Mouse (Mus musculus) 3134 (cell line): ENCODE data around the gene Camk1g.
A peak's percentile ranks its signal among the peaks of the same experiment; 100 is the strongest.

Experiments used
- DNase-seq: peaks from one replicate; pipeline ENCODE4 v3.0.0-alpha.2; 2011; ENCODE audit warnings: low spot score; ENCODE audit not compliant: insufficient read length; ENCODE audit errors: extremely low read depth

Camk1g gene

GRCm38 (mm10) chr1:193376478-193377134 is 6.5 kb upstream of the Camk1g start:
- no peak for DNase-seq

DNA sequence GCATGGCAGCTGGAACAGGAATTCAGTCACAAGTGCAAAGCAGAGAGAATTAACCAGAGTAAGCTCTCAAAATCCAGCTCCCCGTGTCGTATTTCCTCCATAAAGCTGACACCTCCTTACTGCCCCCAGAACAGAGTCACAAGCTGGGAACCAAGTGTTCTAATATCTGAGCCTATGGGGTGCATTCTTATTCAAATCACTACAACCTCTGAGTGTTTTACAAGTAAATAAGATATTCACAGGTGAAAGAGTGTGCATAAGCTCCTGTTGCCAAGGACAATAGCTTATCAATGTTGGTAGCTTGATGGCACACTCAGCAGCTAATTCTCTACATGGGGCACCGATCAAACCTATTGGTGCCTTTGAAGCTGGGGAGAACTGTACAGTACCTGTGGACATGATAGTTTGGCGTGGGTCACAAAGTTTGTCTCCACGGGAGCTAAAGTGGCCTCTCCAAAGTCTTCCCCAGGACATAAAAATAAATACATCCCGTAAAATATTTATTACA is 3.9 kb upstream of the Camk1g start:
- DNase-seq: no peak

DNA sequence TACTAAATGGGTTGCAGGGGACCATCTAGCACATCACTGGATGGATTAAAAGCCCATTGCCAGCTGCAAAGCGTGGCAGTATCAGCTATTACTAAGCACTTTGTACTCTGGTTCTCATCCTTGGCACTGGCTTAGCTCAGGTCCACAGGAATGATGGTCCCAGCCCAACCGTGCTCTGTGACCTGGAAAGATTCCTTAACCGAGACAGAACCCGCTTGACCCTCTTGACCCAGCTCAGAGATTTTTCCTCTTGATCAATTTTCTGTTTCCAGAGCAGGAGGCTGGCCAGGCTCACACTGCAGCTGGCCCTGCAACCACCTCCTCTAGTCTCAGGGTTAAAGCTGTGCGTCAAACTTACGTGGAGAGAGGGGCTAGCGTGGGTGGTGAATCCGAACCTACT is 1.0 kb downstream of the Camk1g start:
- DNase-seq: no peak

DNA sequence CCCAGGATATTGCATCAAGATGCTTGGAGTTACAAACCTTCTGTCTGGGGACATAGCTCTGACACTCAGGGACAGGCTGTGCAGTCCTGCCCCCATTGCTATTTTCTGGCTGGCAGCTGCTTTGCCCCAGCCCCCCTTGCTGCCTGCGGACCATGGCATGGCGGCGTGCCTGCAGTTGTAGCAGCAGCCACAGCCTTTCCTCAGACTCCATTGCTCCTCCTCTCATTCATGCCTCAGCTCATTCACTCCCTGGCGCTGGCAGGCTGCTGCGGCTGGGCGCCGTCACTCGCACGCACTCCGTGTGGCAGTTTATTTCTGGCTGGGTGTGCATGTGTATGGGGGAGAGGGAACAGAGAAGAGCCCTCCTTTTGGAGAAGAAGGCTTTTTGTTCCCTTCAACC is 2.0 kb downstream of the Camk1g start:
- DNase-seq: no peak

DNA sequence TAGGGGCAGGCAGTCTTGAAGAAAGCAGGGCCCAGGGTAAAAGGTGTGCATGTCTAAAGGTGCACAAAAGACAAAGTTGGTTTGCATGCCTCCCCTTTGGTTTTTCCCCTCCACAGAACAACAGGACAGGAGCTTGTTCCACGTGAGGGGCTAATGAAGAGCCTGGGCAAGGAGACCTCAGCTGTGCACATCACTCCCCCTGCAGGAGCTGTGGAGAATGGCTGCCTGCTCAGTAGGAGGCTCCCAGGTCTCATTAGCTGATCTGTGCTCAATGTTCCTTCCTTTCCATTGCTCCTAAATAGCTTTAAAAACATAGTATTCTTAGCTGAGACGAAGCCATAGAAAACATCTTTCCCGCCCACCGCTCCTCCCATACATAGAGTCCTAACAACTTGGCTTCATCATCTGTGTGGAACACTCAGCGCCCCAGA is 6.3 kb downstream of the Camk1g start:
- no peak for DNase-seq

DNA sequence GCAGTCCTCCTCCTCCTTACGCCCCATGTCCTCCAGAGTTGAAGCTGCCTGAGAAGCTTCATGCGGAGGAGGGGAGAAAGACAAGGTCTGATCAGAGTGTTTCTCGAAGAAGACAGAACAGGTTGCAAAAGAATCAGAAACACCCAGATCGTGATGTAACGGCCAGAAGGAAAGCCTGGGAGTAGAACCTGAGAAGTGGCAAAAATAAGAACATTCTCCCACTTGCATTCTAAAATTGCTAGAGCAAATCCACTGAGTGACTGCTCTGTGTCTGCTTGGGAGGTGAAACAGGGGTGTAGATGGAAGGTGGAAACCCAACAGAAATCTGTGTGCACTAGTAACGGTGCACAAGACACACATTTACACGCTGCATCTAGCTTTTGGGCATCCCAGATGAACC is 8.0 kb downstream of the Camk1g start:
- DNase-seq: no peak

DNA sequence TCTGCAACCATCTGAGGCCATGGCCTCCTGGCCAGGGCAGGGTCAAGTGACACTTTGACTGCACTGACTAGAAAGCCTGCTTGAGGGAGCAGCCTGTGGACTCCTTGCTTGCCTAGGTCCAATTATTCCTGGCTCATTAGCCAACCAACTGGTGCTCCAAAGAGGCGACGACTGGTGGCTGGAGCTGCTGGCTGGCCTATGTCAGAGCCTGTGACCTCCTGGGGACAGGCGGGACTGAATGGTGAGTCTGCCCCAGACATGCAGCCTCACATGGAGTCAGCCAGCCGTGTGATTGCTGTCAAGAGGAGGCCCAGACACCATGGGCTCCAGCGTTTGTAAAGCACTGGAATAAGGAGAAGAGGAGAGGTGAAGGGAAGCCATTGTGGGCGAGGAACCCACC is 8.9 kb downstream of the Camk1g start:
- DNase-seq: no peak

DNA sequence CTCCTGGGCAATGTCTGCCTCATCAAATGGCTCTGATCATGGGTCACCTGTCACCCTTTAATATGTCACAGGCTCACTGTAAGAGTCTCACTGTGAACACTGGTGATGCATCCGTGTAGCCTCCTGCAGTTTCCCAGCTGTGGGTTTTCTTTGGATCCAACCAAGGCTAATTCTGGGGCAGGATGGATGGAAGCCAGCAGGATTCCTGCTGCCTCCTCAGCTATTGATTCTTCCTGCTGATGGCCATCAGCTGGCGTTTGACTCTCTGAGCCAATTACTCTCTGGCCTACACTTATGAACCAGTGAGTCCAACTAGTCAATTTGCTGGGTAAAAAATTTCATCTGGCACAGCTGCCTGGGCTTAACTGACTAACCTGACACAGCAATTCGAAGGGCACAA is 10.9 kb downstream of the Camk1g start:
- no peak for DNase-seq

DNA sequence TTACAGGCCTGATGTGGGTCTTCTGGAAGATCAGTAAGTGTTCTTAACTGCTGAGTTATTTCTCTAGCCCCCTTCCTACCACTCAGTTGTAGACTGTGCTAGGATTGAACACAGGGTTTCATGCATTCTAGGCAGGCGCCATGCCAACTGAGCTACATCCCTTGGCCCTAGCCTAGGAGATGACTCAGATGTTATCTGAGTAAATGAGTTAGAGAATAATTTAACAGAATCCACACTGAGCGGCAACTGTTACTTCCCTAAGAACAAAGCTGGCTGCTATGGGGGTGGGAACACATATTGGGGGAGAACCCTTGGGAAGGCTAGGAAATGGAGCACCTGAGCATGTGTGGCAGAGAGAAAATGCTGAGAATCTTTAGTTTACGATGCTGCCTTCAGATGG is 18.5 kb downstream of the Camk1g start:
- no peak for DNase-seq

DNA sequence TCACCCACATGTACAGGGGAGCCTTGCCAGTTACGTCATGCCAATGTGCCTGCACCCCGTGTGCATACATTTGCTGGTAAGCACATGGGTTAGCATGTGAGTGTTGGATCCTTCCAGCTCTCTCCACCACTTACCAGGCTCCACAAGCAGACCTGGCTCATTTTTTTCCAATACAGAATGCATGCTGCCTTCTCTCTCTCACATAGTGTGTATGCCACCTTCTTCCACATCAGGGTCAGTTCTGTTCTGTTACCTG is 19.6 kb downstream of the Camk1g start:
- no peak for DNase-seq

GRCm38 (mm10) chr1:193349702-193350545 is 20.2 kb downstream of the Camk1g start:
- no peak for DNase-seq

DNA sequence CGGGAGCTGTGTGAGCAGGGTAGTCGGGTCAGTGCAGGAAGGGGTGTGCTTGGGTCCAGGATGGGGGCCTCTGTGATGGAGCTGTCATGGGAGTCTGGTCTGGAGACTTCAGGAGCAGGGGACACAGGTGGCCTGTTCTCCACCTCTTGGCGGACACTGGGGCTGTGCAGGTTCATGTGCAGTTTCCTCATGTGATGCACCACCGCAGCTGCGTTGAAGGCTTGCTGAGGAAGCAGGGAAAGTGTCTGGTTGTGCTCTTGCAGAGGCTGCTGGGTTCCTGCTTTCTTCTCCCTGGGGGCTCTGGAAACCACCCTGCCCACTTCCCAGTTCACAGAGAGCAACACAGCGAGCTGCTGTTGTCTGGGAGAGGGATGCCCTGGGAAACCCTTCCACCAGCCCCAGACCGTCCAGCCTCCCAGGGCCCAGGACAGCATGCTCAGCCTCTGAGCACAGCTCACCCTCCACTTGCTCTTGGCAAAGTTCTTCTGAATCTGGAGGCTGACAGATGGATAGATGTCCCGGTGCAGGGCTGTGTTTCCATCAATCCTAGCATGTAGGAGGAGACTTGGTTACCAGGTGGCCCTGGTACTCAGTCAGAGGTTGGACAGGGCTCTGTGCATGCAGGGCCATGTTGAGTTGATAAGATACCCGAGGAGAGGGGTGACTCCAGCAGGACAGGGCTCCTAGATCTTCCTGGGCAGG is 21.7 kb downstream of the Camk1g start:
- no peak for DNase-seq

- no peak for DNase-seq
Observed at GRCm38 (mm10) chr1:193346908-193347307, 23.2 kb downstream of the Camk1g start.

GRCm38 (mm10) chr1:193344976-193345375 is 25.1 kb downstream of the Camk1g start:
- no peak for DNase-seq

GRCm38 (mm10) chr1:193343853-193344252 is 26.2 kb downstream of the Camk1g start:
- no peak for DNase-seq

DNA sequence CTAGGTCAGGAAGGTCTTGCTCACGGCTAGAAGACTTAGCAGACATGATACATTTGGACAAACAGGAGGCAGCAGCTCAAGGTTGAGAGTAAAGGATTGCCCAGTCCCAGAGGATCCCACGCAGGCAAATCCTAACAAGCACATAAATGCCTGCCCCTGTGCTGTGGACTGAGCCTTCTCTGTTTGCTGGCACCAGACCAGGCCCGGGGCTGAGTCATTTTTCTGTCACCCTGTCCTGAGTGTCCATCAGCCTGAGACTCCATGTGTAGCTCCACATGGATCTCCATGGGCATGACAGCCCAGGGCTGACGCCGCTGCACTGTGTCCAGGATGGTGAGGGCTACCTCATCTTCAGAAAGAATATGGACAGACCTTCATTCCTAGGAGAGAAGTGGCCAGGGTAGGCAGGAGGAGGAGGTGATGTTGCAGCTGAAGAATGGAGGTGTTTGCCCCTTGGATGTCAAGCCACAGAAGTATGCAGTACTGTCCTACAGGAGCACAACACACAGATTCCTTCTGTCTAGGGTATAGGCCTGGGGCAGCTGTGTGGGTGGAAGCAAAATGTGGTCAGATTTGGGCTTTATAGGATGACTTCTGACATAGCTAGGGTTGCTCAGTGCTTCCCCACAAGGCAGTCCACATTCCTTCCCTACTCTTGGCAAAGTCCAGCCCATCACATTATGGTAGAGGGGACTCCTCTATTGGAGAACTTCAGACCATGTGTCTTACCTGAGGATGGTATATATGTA is 27.7 kb downstream of the Camk1g start:
- DNase-seq: peak; percentile 48

- DNase-seq: peak; percentile 62
Observed at GRCm38 (mm10) chr1:193338363-193338995, 31.6 kb downstream of the Camk1g start.

DNA sequence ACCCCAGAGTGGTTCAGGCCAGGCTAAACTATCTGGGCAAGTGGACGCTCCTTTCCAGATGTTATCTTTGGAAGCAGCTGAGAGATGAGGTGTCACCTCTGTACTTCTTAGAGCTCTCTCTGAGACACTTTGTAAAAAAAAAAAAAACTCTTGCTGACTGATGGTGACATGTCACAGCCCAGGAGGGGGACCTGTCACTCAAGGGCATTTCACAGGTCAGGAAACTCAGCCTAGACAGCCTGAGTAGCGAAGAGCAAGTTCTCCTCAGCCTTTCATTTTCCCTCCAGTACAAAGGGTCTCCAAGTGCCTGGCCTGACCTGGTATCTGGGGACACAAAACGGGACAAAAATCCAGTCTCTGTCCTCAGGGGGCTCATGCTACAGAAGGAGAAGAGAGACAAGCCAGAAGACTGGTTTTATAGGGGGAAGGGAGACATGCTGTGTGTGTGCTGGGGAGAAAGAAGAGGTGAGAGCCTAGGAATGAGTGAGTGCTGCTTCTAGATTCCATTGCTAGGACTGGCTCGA is 32.2 kb downstream of the Camk1g start:
- peak; percentile 34 for DNase-seq

- no peak for DNase-seq
Observed at GRCm38 (mm10) chr1:193337018-193337321, 33.1 kb downstream of the Camk1g start.
